Mouse (Mus musculus) cerebellum, adult 2 months (tissue): ENCODE results near the gene Slc25a19. TPM values are rescaled to one million over a fixed set of nuclear protein-coding genes. Genes with fewer than 3 reads are reported as not detected.

Source experiments
- DNase-seq, 2 experiments: peaks; one replicate each; pipeline ENCODE4 v3.0.0; 2021
- H3K27ac ChIP-seq: fragments of 200-500 bp; 2 replicates; pipeline ENCODE4 v1.5.1; 2012; ENCODE audit warnings: low read length, control low read depth, inconsistent platforms; ENCODE audit not compliant: insufficient read depth
- H3K27me3 ChIP-seq: fragments of 200-500 bp; 2 replicates; pipeline ENCODE4 v1.6.1; 2012; ENCODE audit warnings: inconsistent platforms, mild to moderate bottlenecking, low read length, moderate library complexity; ENCODE audit not compliant: control insufficient read depth, insufficient read depth
- H3K4me1 ChIP-seq: fragments of 200-500 bp; 2 replicates; pipeline ENCODE4 v1.6.1; 2011; ENCODE audit warnings: low read length; ENCODE audit not compliant: control insufficient read depth, insufficient read depth
- H3K4me3 ChIP-seq: fragments of 200-500 bp; replicated peaks from 2 replicates; pipeline ENCODE3; 2011; ENCODE audit warnings: mild to moderate bottlenecking, low read depth, low read length, control low read depth; ENCODE audit not compliant: insufficient read depth
- CTCF ChIP-seq: fragments of 200-500 bp; IDR thresholded peaks from 2 replicates; pipeline ENCODE4 v1.5.1; 2011; ENCODE audit warnings: low read depth, mild to moderate bottlenecking, control low read depth, low read length, moderate library complexity, borderline replicate concordance; ENCODE audit not compliant: insufficient read depth
- POLR2A ChIP-seq: fragments of 200-500 bp; IDR thresholded peaks from 2 replicates; pipeline ENCODE4 v1.6.1; 2011; ENCODE audit warnings: low read length, control low read depth, borderline replicate concordance; ENCODE audit not compliant: insufficient read depth
- WGBS: fragments of 180-500 bp; shearing (Covaris S2); methylation state at CpG from one replicate; pipeline ENCODE4 v1.1.7; 2018; 5-methylcytosine and 5-hydroxymethylcytosine counted together
- polyA plus RNA-seq: library from polyadenylated mRNA; depleted of rRNA; stranded (reverse); fragments of >200 nt; gene quantifications from 2 replicates; pipeline ENCODE4 v1.2.3, GENCODE M21; 2012

Slc25a19 gene
- polyA plus RNA-seq, 1 experiment = 115 TPM

DNA sequence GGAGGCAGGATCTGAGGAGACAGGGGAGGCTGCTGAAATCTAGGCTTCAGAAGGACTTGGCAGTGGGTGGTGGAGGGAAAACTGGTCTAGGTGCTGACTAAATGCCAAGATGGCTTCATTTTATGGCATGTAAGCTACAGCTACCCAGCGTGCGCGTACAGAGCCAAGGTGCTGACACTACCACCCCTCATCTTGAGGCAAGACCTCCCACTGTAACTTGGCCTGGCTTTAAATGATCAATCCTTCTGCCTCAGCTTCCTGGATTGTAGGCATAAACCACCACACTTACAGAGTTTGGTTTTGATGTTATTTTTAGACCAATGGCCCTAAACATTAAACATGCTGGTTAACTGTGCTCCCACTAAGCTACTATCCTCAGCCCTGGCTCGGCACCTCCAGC, 11.4 kb upstream of the Slc25a19 start:
- Histone ChIP-seq H3K27me3 (no peaks in the 10 kb centered on the region), H3K4me3 (no peak overlapping the region), H3K27ac (no peak overlapping the region), H3K4me1 (no peaks in the 10 kb centered on the region)
- TF ChIP-seq POLR2A = no peak
- no peak for TF ChIP-seq CTCF
- 46% methylated on average over 4 of the region's 4 CpGs for WGBS
- no peak for DNase-seq

DNA sequence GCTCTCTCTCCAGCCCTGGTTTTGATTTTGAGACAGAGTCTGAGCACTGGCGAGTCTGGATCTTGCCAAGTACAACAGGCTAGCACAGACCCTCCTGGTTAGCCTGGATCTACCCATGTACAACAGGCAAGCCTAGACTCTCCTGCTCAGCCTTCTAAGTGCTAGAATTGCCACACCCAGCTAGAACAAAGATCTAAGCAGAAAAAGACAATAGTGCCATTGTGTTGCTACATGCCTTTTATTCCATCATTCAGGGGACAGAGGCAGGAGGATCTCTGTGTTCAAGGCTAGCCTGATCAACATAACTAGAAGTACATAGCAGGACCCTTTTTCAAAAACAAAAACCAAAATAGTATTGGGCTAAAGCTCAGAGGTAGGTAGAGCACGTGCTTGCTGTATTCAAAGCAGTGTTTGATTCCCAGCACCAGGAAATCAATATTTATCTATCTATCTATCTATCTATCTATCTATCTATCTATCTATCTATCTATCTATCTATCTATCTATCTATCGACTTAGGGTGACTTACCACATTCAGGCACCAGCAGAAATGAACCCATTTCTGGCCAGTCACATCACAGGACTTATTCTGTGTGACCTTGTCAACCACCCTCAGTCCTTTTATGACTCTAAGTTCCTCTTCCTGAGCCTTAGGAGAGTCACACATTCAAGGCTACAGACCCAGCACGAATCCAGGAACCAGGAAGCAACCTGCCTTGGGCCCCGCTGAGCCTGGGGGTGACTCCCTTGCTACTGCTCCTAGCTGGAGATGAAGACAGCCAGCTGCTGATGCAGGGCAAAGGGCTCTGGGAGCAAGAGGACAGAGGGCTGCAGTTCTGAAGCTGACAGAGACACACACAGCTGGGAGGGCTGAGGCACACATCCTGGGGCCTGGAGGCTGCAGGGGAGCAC, 10.7 kb upstream of the Slc25a19 start:
- TF ChIP-seq CTCF (no peak), POLR2A (no peak)

DNA sequence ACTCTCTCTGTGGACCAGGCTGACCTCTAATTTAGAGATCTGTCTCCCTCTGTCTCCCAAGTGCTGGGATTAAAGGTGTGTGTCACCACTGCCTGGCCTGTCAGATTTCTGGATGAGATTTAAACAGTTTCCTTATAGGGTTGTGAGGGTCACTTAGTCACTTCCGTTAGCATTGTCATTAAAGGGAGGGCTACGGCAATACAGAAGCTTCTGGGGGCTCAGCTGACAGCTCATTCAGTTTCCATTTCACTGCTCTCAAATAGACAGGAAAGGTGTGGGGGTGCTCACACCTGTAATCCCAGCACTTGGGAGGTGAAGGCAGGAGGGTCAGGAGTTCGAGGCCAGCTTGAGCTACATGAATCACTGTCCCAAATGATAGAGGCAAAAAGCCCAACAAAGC, 8.9 kb upstream of the Slc25a19 start:
- DNase-seq = no peak
- Histone ChIP-seq H3K27ac (no peak overlapping the region), H3K4me3 (no peak overlapping the region), H3K27me3 (no peaks in the 10 kb centered on the region), H3K4me1 (no peaks in the 10 kb centered on the region)
- TF ChIP-seq CTCF = no peak
- TF ChIP-seq POLR2A = no peak
- WGBS = 89% methylated on average over 3 of the region's 3 CpGs

More for the DNA sequence above, 10.7 kb upstream of the Slc25a19 start:
- Histone ChIP-seq H3K4me3 (no peak overlapping the region), H3K4me1 (no peaks in the 10 kb centered on the region), H3K27ac (no peak overlapping the region), H3K27me3 (no peaks in the 10 kb centered on the region)
- WGBS = 91% methylated on average over 5 of the region's 5 CpGs
- DNase-seq = no peak

DNA sequence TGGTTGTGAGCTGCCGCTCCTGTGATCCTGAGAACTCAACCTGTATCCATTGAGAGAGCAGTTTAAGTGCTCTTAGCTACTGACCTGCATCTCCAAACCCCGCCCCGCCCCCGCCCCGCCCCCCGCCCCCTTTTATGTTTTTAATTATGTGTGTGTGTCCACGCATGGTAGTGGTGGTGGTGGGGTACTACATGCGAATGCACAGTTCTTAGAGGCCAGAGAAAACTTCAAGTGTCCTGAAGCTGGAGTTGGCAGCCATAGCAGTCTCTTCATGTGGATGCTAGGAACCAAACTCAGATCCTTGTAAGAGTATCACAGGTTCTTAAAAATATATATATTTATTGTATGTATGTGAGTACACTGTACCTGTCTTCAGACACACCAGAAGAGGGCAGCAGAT, 7.4 kb upstream of the Slc25a19 start:
- 64% methylated on average over 8 of the region's 8 CpGs for WGBS

GRCm38 (mm10) chr11:115635041-115635440, 6.9 kb upstream of the Slc25a19 start:
- Histone ChIP-seq H3K27me3 (no peaks in the 10 kb centered on the region), H3K4me3 (no peak overlapping the region), H3K4me1 (no peaks in the 10 kb centered on the region), H3K27ac (no peak overlapping the region)
- DNase-seq = no peak
- WGBS = 86% methylated on average over 8 of the region's 8 CpGs
- TF ChIP-seq POLR2A (no peak), CTCF (no peak)

More for the DNA sequence above, 7.4 kb upstream of the Slc25a19 start:
- Histone ChIP-seq H3K4me3 (no peak overlapping the region), H3K27me3 (no peaks in the 10 kb centered on the region), H3K4me1 (no peaks in the 10 kb centered on the region), H3K27ac (no peak overlapping the region)
- DNase-seq = no peak
- no peak for TF ChIP-seq CTCF
- TF ChIP-seq POLR2A = no peak

GRCm38 (mm10) chr11:115634109-115634508, 6.0 kb upstream of the Slc25a19 start:
- no peaks in the 10 kb centered on the region for H3K4me1 ChIP-seq
- DNase-seq = no peak
- TF ChIP-seq POLR2A = no peak
- no peak for TF ChIP-seq CTCF
- no peaks in the 10 kb centered on the region for H3K27me3 ChIP-seq
- H3K4me3 ChIP-seq = no peak overlapping the region
- H3K27ac ChIP-seq = no peak overlapping the region
- WGBS = 89% methylated on average over 4 of the region's 4 CpGs

DNA sequence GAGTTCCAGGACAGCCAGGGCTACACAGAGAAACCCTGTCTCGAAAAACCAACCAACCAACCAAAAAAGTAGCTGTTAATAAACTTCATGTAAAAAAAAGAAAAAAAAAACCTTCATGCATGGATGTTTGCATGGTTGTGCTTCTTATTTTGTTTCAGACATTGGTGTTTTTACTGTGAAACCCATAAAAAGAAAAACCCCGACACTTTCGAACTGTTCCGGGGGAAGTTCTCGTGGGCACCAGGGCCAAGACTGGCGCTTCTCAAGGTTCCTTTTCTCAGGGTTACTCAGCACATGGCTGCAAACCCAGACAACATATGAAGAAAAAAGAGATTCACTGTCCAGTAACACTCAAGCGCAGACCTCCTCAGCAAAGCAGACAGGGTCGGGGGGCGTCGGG, 4.8 kb upstream of the Slc25a19 start:
- Histone ChIP-seq H3K27me3 (no peaks in the 10 kb centered on the region), H3K27ac (no peak overlapping the region), H3K4me1 (no peaks in the 10 kb centered on the region), H3K4me3 (no peak overlapping the region)
- no peak for TF ChIP-seq CTCF
- TF ChIP-seq POLR2A = no peak
- 82% methylated on average over 10 of the region's 10 CpGs for WGBS
- no peak for DNase-seq

GRCm38 (mm10) chr11:115632247-115632646, 4.2 kb upstream of the Slc25a19 start:
- Histone ChIP-seq H3K27me3 (no peaks in the 10 kb centered on the region), H3K4me3 (no peak overlapping the region), H3K4me1 (no peaks in the 10 kb centered on the region), H3K27ac (no peak overlapping the region)
- no peak for DNase-seq
- 73% methylated on average over 7 of the region's 7 CpGs for WGBS
- TF ChIP-seq POLR2A (no peak), CTCF (no peak)
